Mouse (Mus musculus): ENCODE data around the gene Tet3. TPM values are rescaled to one million over a fixed set of nuclear protein-coding genes. Genes with fewer than 3 reads are reported as not detected.

Gene Tet3
- total and polyA plus RNA-seq, 2 experiments from 2014 or later = 27.7 to 49.4 TPM

DNA sequence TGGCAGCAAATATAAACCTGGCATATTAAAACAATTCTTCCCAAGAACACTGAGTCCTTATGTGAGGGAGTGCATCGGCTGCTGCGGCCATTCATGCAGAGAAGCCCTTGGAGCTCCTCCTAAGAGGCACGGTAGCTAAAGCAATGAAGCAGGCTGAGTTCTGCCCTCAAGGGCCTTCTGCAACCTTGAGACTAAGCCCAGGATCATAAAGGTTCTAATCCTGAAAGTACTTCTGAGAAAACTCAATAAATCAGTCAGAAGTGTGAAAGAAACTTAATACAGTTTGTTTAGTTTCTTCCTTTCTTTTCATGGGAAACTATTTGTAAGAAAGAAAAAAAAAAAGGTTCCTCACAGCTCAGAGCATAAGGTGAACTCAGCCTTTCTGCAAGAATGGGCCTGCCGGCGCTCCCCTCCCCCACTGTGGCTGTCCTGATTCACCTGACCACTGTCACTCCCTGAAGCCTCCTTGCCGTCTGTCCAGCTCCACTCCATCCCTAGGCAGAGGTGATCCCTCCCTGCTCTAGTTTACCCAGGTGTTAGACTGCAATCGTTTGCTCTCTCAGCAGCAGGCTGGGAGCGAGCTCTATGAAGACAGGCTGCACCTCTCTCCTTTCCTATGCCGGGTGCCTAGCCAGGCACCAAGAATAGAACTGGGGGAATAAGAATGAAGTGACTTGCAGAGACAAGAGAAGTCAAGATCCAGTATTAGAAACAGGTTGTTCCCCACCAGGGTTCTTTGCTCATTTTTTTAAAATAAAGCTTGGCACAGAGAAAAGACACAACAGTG is 42.8 kb upstream of the Tet3 start:
- no peak for TF ChIP-seq CTCF (IDR thresholded peaks at IDR 0.05; ENCODE audit: low read depth)
- ATAC-seq (no peak), DNase-seq (no peak)
- no peaks in the 10 kb centered on the region for H3K27me3 ChIP-seq (ENCODE audit: insufficient read depth, low read length)
- H3K4me3 ChIP-seq (ENCODE audit: low read depth, low read length) = no peak overlapping the region
- H3K4me1 ChIP-seq (ENCODE audit: insufficient read depth) = no peaks in the 10 kb centered on the region
- no peak overlapping the region for H3K4me2 ChIP-seq (ENCODE audit: low read depth)
- H3K9ac ChIP-seq = no peak overlapping the region
- 74% methylated on average over 9 of the region's 9 CpGs for WGBS
- no peaks in the 10 kb centered on the region for H3K36me3 ChIP-seq (ENCODE audit: insufficient read depth)
- H3K9me3 ChIP-seq (ENCODE audit: low read length) = no peaks in the 10 kb centered on the region
- H3K27ac ChIP-seq (ENCODE audit: low read depth, low read length) = no peak overlapping the region

DNA sequence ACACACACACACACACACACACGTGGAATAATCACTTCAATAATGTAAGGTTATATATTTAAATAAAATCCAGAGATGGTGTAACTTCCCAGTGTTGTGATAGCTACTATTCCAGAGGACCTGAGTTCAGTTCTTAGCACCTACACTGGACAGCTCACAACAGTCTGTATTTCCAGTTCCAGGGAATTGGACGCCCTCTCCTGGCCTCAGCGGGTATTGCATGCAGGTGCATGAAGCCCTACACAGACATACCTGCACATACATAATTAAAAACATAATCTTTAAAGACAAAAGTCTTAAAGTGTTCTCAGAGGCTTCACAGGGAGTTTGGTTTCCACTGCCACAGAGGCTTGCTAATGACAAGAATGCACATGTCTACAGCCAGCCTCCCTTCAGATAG is 41.6 kb upstream of the Tet3 start:
- H3K36me3 ChIP-seq (ENCODE audit: insufficient read depth) = no peaks in the 10 kb centered on the region

DNA sequence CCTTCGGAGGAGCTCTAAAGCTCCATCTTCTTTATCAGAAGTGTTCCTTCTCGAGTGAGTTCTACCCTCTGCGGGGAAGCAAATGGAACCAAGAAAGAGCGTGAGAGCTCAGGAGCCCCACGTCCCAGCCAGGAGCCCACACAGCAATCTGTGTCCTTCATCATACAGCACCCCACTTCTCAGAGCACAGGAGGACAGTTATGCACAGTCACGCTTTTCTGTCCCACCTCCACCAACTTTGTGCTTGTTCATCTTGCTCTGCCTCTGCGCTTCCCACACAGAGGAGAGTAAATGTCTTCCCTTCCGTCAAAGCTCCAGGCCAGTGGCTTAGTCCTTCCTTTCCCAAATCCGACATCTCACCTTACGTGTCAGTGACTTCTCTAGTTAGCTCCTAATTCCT is 40.2 kb upstream of the Tet3 start:
- no peak for DNase-seq
- H3K4me1 ChIP-seq (ENCODE audit: insufficient read depth) = no peaks in the 10 kb centered on the region
- no peak for ATAC-seq
- no peak overlapping the region for H3K4me2 ChIP-seq (ENCODE audit: low read depth)
- H3K27me3 ChIP-seq (ENCODE audit: insufficient read depth, low read length) = no peaks in the 10 kb centered on the region
- TF ChIP-seq CTCF (IDR thresholded peaks at IDR 0.05; ENCODE audit: low read depth) = no peak
- 92% methylated on average over 10 of the region's 10 CpGs for WGBS
- H3K9me3 ChIP-seq (ENCODE audit: low read length) = no peaks in the 10 kb centered on the region
- no peak overlapping the region for H3K4me3 ChIP-seq (ENCODE audit: low read depth, low read length)
- no peak overlapping the region for H3K9ac ChIP-seq
- peaks cover 3% of the 10 kb centered on the region; the same call in 1 of the 2 replicates for H3K36me3 ChIP-seq (ENCODE audit: insufficient read depth)
- no peak overlapping the region for H3K27ac ChIP-seq (ENCODE audit: low read depth, low read length)

More for the DNA sequence above, 41.6 kb upstream of the Tet3 start:
- H3K9ac ChIP-seq = no peak overlapping the region
- H3K27ac ChIP-seq (ENCODE audit: low read depth, low read length) = no peak overlapping the region
- H3K4me2 ChIP-seq (ENCODE audit: low read depth) = no peak overlapping the region
- H3K4me1 ChIP-seq (ENCODE audit: insufficient read depth) = no peaks in the 10 kb centered on the region
- H3K4me3 ChIP-seq (ENCODE audit: low read depth, low read length) = no peak overlapping the region
- TF ChIP-seq CTCF (IDR thresholded peaks at IDR 0.05; ENCODE audit: low read depth) = peak; percentile 47
- 67% methylated on average over 3 of the region's 3 CpGs for WGBS
- DNase-seq (no peak), ATAC-seq (no peak)
- no peaks in the 10 kb centered on the region for H3K27me3 ChIP-seq (ENCODE audit: insufficient read depth, low read length)
- no peaks in the 10 kb centered on the region for H3K9me3 ChIP-seq (ENCODE audit: low read length)

DNA sequence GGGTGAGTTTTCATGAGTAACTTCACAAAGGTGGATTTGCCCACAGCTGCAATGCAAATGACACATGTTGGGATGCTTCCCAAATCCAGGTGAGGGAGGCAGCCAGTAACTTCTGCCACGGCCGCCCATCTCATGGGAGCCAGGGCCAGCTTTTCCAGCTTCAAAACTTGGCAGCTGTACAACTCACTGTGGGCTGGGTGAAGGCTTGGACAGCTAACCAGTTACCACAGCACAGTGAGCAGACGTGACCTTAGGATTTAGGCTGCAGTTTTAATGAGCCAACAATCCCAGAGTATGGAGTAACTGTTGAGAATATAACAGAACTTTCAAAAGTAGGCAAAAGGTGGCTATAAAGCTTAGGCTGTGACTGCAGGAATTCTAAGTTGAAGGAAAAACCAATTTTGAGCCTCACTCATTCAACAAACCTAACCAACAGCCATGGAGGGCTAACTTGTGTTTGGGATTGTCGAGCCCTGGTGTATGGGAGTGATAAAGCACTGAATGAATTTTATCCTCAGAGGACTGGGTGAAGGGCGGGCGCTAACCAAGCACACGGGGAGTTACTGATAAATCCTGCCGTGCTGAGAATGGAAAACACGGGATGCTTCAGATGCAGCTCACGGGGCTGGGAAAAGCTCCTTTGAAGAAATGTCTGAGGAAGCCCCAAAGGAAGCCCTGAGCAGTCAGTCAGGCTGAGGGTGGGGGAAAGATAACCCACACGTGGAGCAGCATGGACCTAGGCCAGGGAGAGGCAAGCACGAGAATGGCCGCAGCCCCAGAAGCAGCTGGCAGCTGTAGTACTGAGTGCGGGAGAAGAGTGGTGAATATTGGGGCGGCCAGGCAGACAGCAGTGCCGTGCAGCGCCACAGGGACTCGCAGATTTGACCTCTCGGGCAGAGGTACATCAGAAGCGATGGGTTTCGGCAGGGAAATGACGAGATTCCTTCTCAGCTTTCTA is 38.1 kb upstream of the Tet3 start:
- no peak overlapping the region for H3K9ac ChIP-seq
- DNase-seq = no peak
- no peak overlapping the region for H3K4me2 ChIP-seq (ENCODE audit: low read depth)
- WGBS = 79% methylated on average over 22 of the region's 22 CpGs
- no peak for ATAC-seq
- peaks cover 11% of the 10 kb centered on the region; the same call in 1 of the 2 replicates for H3K36me3 ChIP-seq (ENCODE audit: insufficient read depth)
- H3K4me3 ChIP-seq (ENCODE audit: low read depth, low read length) = no peak overlapping the region
- H3K27ac ChIP-seq (ENCODE audit: low read depth, low read length) = no peak overlapping the region
- no peaks in the 10 kb centered on the region for H3K4me1 ChIP-seq (ENCODE audit: insufficient read depth)
- H3K9me3 ChIP-seq (ENCODE audit: low read length) = no peaks in the 10 kb centered on the region
- H3K27me3 ChIP-seq (ENCODE audit: insufficient read depth, low read length) = no peaks in the 10 kb centered on the region
- TF ChIP-seq CTCF (IDR thresholded peaks at IDR 0.05; ENCODE audit: low read depth) = no peak

DNA sequence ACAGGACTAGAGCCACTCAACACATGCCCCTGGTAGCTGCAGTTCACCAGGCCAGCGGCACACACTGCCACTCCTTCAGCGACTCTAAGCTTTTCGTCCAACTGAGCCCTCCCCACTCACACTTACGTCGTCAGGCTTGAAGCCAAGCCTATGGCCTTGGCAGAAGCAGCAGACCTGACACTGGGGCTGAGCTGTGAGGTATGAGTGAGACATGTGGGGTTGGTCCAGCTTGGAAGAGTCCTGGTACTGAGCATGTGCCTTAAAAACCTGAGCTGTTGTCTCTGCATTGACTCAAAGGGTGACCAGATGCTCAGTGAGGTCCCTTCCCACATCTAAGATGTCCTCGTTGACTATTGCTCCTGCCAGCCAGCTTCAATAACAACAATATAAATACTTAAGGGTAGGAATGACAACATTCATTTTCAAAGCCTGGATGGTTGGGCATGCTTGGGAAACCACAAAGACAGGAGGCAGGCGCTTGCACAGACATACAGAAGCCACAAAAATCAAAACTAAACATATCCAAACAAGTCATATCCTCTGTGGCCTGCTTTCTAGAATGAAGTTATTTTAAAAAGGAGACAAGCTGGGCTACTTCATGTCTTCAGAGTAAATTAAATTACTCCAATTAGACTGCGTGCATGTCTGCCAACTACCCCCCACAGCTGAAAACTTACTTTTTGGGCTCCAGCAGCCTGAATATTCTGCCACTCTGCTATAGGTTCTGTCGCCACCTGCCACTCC is 37.3 kb upstream of the Tet3 start:
- Histone ChIP-seq H3K4me1 (ENCODE audit: insufficient read depth) (no peaks in the 10 kb centered on the region), H3K9ac (no peak overlapping the region), H3K27ac (ENCODE audit: low read depth, low read length) (no peak overlapping the region; the same call in 1 of the 2 replicates), H3K4me3 (ENCODE audit: low read depth, low read length) (no peak overlapping the region), H3K9me3 (ENCODE audit: low read length) (no peaks in the 10 kb centered on the region), H3K36me3 (ENCODE audit: insufficient read depth) (peaks cover 11% of the 10 kb centered on the region; the same call in 1 of the 2 replicates), H3K27me3 (ENCODE audit: insufficient read depth, low read length) (no peaks in the 10 kb centered on the region), H3K4me2 (ENCODE audit: low read depth) (no peak overlapping the region)
- WGBS = 69% methylated on average over 9 of the region's 9 CpGs
- TF ChIP-seq CTCF (IDR thresholded peaks at IDR 0.05; ENCODE audit: low read depth) = no peak
- no peak for ATAC-seq
- no peak for DNase-seq

DNA sequence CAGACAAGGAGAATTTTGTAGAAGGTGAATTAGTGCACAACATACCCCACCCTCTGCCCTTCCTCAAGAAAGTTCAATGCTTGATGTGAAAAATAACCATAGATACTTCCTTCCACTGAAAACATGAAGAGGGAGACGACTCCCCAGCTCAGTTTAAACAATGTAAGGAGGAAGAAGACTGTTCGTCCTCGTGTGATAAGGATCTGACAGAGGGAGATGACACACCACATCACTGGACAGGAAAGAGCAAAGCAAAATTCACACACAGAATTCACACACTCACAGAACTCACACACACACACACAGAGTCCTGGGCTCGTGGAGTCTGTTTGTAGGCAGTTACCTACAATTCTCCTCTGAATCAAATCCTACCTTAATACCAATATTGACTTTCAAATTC is 31.7 kb upstream of the Tet3 start:
- peaks cover 60% of the 10 kb centered on the region for H3K36me3 ChIP-seq (ENCODE audit: insufficient read depth)
- no peak overlapping the region for H3K4me2 ChIP-seq (ENCODE audit: low read depth)
- WGBS = 89% methylated on average over 4 of the region's 4 CpGs
- H3K27ac ChIP-seq (ENCODE audit: low read depth, low read length) = no peak overlapping the region
- H3K4me1 ChIP-seq (ENCODE audit: insufficient read depth) = no peaks in the 10 kb centered on the region
- H3K9ac ChIP-seq = no peak overlapping the region
- H3K4me3 ChIP-seq (ENCODE audit: low read depth, low read length) = no peak overlapping the region
- DNase-seq (no peak), ATAC-seq (no peak)
- no peaks in the 10 kb centered on the region for H3K9me3 ChIP-seq (ENCODE audit: low read length)
- H3K27me3 ChIP-seq (ENCODE audit: insufficient read depth, low read length) = no peaks in the 10 kb centered on the region
- TF ChIP-seq CTCF (IDR thresholded peaks at IDR 0.05; ENCODE audit: low read depth) = no peak

All from forebrain, postnatal 0 days (tissue).